Mouse (Mus musculus) ovary, postnatal 14 days (tissue): ENCODE results near the gene Gm14412.
"Not testable (repeated sequence)": the region's sequence is repeated elsewhere in the genome, so short reads cannot be mapped to it uniquely, and the experiment has no call there.

Experiments used
- DNase-seq: peaks from one replicate; pipeline ENCODE4 v3.0.0; 2022; ENCODE audit warnings: low spot score

Gene Gm14412

DNA sequence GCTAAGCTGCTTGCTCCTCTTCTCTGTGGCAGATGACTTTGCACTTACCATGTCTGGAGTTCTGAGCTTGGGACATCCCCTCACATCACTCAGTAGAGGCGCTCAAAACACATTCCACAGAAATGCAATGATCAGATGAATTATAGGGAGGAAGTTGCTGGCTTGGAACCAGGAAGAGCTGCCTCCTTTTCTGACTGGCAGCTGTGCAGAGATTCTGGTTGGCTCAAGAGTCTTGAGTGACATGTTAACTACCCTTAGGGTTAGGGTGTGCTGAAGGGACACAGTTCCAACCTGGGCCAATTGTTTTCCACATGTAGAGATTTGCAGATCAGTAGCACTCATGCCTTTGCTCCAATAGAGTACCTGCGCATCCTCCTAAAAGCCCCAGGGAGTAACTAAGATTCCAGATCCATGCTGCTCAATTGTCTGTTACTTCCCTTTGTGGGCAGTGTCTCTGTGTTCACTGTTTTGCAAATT, at the start of gene Gm14412:
Gm14412 (minus strand) TSS at position 51 of the 477 bp plus-strand sequence.
- not testable (repeated sequence) for DNase-seq

- not testable (repeated sequence) for DNase-seq
Measured at GRCm38 (mm10) chr2:177329661-177330292, 5.7 kb upstream of the Gm14412 start.

GRCm38 (mm10) chr2:177321361-177321760, 2.7 kb downstream of the Gm14412 start:
- DNase-seq: not testable (repeated sequence)

DNA sequence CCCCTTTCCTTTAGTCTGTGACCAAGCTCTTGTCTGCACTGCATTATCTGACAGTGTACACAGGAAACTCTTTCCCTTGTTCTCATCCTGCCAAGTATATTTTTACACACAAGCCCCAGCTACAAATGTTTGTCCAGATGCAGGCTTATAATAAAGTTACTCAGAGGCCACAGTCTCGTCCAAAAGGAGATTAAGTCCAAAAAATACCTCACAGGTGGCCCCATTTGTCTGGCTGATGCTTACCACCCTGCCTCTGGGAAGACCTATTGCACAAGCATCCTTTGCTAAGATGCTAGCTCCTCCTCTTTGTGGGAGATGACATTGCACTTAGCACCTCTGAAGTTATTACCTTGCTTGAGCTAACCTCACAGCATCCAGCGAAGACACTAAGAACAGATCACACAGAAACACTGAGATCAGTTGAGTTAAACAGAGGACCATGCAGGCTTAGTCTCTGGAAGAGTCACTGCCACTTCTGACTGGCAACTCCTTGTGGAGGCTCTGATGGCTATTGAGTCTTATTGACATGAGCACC, 3.3 kb downstream of the Gm14412 start:
- not testable (repeated sequence) for DNase-seq

GRCm38 (mm10) chr2:177318996-177319395, 5.1 kb downstream of the Gm14412 start:
- no peak for DNase-seq

DNA sequence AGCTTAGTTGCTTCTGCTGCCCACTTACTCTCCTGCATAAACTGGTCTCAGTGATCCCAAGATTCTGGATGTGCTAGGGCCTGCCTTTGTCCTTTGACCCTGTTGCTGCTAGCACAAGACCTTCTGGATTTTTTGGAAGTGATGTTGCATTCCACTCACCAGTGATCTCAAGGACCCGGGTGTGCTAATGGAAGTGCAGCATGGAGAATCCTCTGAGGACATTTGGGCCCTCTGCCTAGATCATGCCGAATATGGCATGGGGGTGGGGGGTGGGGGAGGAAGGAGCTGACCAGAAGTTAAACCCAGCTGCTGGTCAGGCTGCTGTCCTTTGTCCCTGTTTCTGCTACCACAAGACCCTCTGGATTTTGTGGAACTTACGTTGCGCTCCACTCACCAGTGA, 14.5 kb downstream of the Gm14412 start:
- DNase-seq: not testable (repeated sequence)

DNA sequence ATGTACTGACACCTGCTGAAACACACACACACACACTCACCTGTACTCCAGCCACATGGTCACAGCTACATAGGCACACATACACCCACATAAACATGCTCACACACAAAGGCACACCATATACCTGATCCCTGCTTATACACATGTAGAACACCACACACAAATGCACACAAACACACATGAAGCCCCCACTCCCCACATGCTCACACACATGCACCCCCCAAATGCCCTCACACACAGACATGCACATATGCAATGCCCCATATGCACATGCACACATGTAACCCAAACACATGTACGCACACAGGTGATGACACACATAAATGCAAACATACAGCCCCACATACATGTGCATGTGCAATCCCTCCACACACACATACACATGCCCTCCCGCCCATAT, 19.1 kb downstream of the Gm14412 start:
- DNase-seq: not testable (repeated sequence)

GRCm38 (mm10) chr2:177283701-177284100, 40.4 kb downstream of the Gm14412 start:
- not testable (repeated sequence) for DNase-seq

GRCm38 (mm10) chr2:177277754-177278153, 46.4 kb downstream of the Gm14412 start:
- not testable (repeated sequence) for DNase-seq

DNA sequence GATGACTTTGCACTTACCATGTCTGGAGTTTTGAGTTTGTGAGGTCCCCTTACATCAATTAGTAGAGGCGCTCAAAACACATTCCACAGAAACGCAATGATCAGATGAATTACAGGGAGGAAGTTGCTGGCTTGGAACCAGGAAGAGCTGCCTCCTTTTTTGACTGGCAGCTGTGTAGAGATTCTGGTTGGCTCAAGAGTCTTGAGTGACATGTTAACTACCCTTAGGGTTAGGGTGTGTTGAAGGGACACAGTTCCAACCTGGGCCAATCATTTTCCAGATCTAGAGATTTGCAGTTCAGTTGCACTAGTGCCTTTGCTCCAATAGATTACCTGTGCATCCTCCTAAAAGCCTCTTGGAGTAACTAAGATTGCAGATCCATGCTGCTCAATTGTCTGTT, 51.9 kb downstream of the Gm14412 start:
- DNase-seq: not testable (repeated sequence)

DNA sequence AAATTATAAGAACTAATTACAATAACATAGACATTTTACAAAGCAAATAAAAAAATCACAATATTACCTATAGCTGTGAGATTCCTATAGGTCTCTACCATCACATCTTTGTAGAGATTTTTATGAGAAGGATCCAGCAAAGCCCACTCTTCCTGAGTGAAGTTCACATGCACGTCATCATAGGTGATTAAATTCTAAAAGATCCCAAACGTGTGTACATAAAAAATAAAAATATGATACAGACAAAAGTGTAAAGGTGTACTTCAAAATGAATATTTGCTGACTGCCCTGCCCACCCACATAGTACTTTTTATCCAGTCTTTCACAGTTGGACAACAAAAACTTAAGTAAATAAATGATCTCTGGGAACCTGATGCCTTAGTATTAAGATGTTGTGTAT, 57.2 kb downstream of the Gm14412 start, which contains the start of gene Gm14409:
Gm14409 (minus strand) TSS at position 101 of the 400 bp plus-strand sequence.
- DNase-seq: not testable (repeated sequence)
